Mouse (Mus musculus) liver, postnatal 0 days (tissue): ENCODE measurements around the gene Lrp2.

Experiments
- CTCF ChIP-seq: sonication (generic); IDR thresholded peaks from 2 replicates; pipeline ENCODE4 v1.5.1; 2016; ENCODE audit warnings: antibody characterized with exemption, low read depth
- EP300 ChIP-seq: IDR thresholded peaks from 2 replicates; pipeline ENCODE4 v1.6.1; 2016; ENCODE audit warnings: antibody characterized with exemption, low read depth, mild to moderate bottlenecking

DNA sequence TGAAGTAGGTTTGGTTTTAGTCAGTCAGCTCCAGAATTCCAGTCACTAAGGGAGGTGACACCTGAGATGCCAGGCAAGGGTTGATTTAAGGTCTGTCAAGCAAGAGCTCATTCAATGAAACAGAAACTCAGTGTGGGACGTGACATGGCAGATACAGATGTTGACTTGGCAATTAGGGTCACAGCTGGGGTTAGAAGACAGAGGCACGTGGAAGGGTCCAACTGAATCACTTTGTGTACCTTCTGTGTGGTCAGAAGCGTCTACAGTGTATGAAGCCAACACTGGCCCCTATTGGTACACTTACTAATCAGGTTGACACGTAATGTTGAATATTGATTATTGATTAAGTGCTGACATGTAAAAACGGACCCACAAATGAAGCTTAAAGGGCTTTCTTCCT lies 161.0 kb downstream of the Lrp2 start:
- TF ChIP-seq CTCF = no peak
- TF ChIP-seq EP300 = no peak
